Mouse (Mus musculus): ENCODE data around the gene Usp7. TPM values are rescaled to one million over a fixed set of nuclear protein-coding genes. Genes with fewer than 3 reads are reported as not detected.

The Usp7 gene
- 45.4 and 50.2 TPM in 2 replicates for polyA plus RNA-seq (2014; fragmentation: Nextera tagmentation; extraction: Ambion mirVana)

GRCm38 (mm10) chr16:8791949-8792557 lies at the start of gene Usp7:
Usp7 (minus strand) TSS chr16:8792308.
- no peak within 1 kb of the TSS for H3K4me2 ChIP-seq (ENCODE audit: low read length)
- no peak for DNase-seq (ENCODE audit: low spot score)
- no peak for ATAC-seq (replicated peaks; ENCODE audit: low FRiP score, low TSS enrichment, low read depth)
- H3K27me3 ChIP-seq (replicated peaks; ENCODE audit: control insufficient read depth, insufficient read depth, low read length): no peaks in the 10 kb centered on the region
- no peak within 1 kb of the TSS for H3K4me3 ChIP-seq (ENCODE audit: low read depth, low read length)
- no peak within 1 kb of the TSS for H3K27ac ChIP-seq (ENCODE audit: low read depth)
- no peak within 1 kb of the TSS for H3K9ac ChIP-seq (ENCODE audit: low read length)
- no peaks in the 10 kb centered on the region for H3K4me1 ChIP-seq (replicated peaks; ENCODE audit: control insufficient read depth, insufficient read depth, low read length)
- H3K9me3 ChIP-seq (ENCODE audit: control insufficient read depth, low read length): no peaks in the 10 kb centered on the region
- WGBS: 94% methylated on average over 20 of the region's 20 CpGs
- no peaks in the 10 kb centered on the region for H3K36me3 ChIP-seq (ENCODE audit: control insufficient read depth, insufficient read depth, low read length)

DNA sequence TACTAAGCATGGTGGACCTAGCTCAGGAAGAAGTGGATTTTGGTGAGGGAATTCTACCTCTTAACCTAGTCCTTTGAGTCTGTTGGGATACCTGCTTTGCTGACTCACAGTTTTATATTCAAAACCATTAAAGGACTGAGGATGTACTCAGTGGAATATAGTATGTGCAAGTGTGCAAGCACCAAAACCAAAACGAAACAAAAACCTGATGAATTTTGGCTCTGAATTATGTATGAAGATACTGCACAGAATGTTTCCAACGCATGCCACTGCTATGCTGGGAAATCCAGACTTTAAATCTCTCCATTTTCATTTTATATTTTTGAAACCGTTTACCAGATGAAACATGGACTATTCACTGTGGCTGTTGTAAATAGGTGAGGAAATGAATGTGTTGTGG lies 48.4 kb upstream of the Usp7 start:
- Histone ChIP-seq H3K4me3 (ENCODE audit: low read depth, low read length) (no peak overlapping the region), H3K9me3 (ENCODE audit: control insufficient read depth, low read length) (no peaks in the 10 kb centered on the region), H3K36me3 (ENCODE audit: control insufficient read depth, insufficient read depth, low read length) (peaks cover 73% of the 10 kb centered on the region), H3K27ac (ENCODE audit: low read depth) (no peak overlapping the region), H3K27me3 (replicated peaks; ENCODE audit: control insufficient read depth, insufficient read depth, low read length) (no peaks in the 10 kb centered on the region), H3K4me1 (replicated peaks; ENCODE audit: control insufficient read depth, insufficient read depth, low read length) (no peaks in the 10 kb centered on the region), H3K9ac (ENCODE audit: low read length) (no peak overlapping the region), H3K4me2 (ENCODE audit: low read length) (no peak overlapping the region)
- DNase-seq (ENCODE audit: low spot score) (no peak), ATAC-seq (replicated peaks; ENCODE audit: low FRiP score, low TSS enrichment, low read depth) (no peak)
- 96% methylated on average over 3 of the region's 3 CpGs for WGBS

GRCm38 (mm10) chr16:8838921-8839320 lies 46.8 kb upstream of the Usp7 start:
- no peak for ATAC-seq (replicated peaks; ENCODE audit: low FRiP score, low TSS enrichment, low read depth)
- H3K4me1 ChIP-seq (replicated peaks; ENCODE audit: control insufficient read depth, insufficient read depth, low read length): 0 out of 2 replicates have a peak, but pooled peaks cover 2% of the 10 kb centered on the region
- H3K27ac ChIP-seq (ENCODE audit: low read depth): no peak overlapping the region
- no peak overlapping the region for H3K4me3 ChIP-seq (ENCODE audit: low read depth, low read length)
- DNase-seq (ENCODE audit: low spot score): no peak
- no peaks in the 10 kb centered on the region for H3K27me3 ChIP-seq (replicated peaks; ENCODE audit: control insufficient read depth, insufficient read depth, low read length)
- peaks cover 76% of the 10 kb centered on the region for H3K36me3 ChIP-seq (ENCODE audit: control insufficient read depth, insufficient read depth, low read length)
- H3K9me3 ChIP-seq (ENCODE audit: control insufficient read depth, low read length): no peaks in the 10 kb centered on the region
- H3K4me2 ChIP-seq (ENCODE audit: low read length): no peak overlapping the region
- H3K9ac ChIP-seq (ENCODE audit: low read length): no peak overlapping the region

GRCm38 (mm10) chr16:8837595-8837994 lies 45.5 kb upstream of the Usp7 start:
- H3K4me2 ChIP-seq (ENCODE audit: low read length): no peak overlapping the region
- H3K4me1 ChIP-seq (replicated peaks; ENCODE audit: control insufficient read depth, insufficient read depth, low read length): peaks cover 14% of the 10 kb centered on the region
- 91% methylated on average over 1 of the region's 1 CpGs for WGBS
- no peaks in the 10 kb centered on the region for H3K9me3 ChIP-seq (ENCODE audit: control insufficient read depth, low read length)
- no peaks in the 10 kb centered on the region for H3K27me3 ChIP-seq (replicated peaks; ENCODE audit: control insufficient read depth, insufficient read depth, low read length)
- no peak overlapping the region for H3K9ac ChIP-seq (ENCODE audit: low read length)
- H3K4me3 ChIP-seq (ENCODE audit: low read depth, low read length): no peak overlapping the region
- ATAC-seq (replicated peaks; ENCODE audit: low FRiP score, low TSS enrichment, low read depth) (no peak), DNase-seq (ENCODE audit: low spot score) (no peak)
- H3K36me3 ChIP-seq (ENCODE audit: control insufficient read depth, insufficient read depth, low read length): peaks cover 76% of the 10 kb centered on the region
- no peak overlapping the region for H3K27ac ChIP-seq (ENCODE audit: low read depth)

GRCm38 (mm10) chr16:8836876-8837275 lies 44.8 kb upstream of the Usp7 start:
- 100% methylated on average over 1 of the region's 1 CpGs for WGBS
- DNase-seq (ENCODE audit: low spot score) (no peak), ATAC-seq (replicated peaks; ENCODE audit: low FRiP score, low TSS enrichment, low read depth) (no peak)
- no peaks in the 10 kb centered on the region for H3K9me3 ChIP-seq (ENCODE audit: control insufficient read depth, low read length)
- no peak overlapping the region for H3K4me2 ChIP-seq (ENCODE audit: low read length)
- peaks cover 19% of the 10 kb centered on the region for H3K4me1 ChIP-seq (replicated peaks; ENCODE audit: control insufficient read depth, insufficient read depth, low read length)
- H3K27ac ChIP-seq (ENCODE audit: low read depth): no peak overlapping the region
- peaks cover 81% of the 10 kb centered on the region for H3K36me3 ChIP-seq (ENCODE audit: control insufficient read depth, insufficient read depth, low read length)
- no peaks in the 10 kb centered on the region for H3K27me3 ChIP-seq (replicated peaks; ENCODE audit: control insufficient read depth, insufficient read depth, low read length)
- no peak overlapping the region for H3K4me3 ChIP-seq (ENCODE audit: low read depth, low read length)
- H3K9ac ChIP-seq (ENCODE audit: low read length): no peak overlapping the region

- Histone ChIP-seq H3K9me3 (ENCODE audit: control insufficient read depth, low read length) (no peaks in the 10 kb centered on the region), H3K27me3 (replicated peaks; ENCODE audit: control insufficient read depth, insufficient read depth, low read length) (no peaks in the 10 kb centered on the region), H3K36me3 (ENCODE audit: control insufficient read depth, insufficient read depth, low read length) (peaks cover 41% of the 10 kb centered on the region), H3K9ac (ENCODE audit: low read length) (peak overlapping the region; percentile 94), H3K4me2 (ENCODE audit: low read length) (peak overlapping the region; percentile 85), H3K4me1 (replicated peaks; ENCODE audit: control insufficient read depth, insufficient read depth, low read length) (peaks cover 24% of the 10 kb centered on the region), H3K27ac (ENCODE audit: low read depth) (no peak overlapping the region), H3K4me3 (ENCODE audit: low read depth, low read length) (peak overlapping the region; percentile 86)
- WGBS: 2% methylated on average over 12 of the region's 12 CpGs
- no peak for ATAC-seq (replicated peaks; ENCODE audit: low FRiP score, low TSS enrichment, low read depth)
- DNase-seq (ENCODE audit: low spot score): peak; percentile 57
Measured at GRCm38 (mm10) chr16:8831241-8831640, 39.1 kb upstream of the Usp7 start.

DNA sequence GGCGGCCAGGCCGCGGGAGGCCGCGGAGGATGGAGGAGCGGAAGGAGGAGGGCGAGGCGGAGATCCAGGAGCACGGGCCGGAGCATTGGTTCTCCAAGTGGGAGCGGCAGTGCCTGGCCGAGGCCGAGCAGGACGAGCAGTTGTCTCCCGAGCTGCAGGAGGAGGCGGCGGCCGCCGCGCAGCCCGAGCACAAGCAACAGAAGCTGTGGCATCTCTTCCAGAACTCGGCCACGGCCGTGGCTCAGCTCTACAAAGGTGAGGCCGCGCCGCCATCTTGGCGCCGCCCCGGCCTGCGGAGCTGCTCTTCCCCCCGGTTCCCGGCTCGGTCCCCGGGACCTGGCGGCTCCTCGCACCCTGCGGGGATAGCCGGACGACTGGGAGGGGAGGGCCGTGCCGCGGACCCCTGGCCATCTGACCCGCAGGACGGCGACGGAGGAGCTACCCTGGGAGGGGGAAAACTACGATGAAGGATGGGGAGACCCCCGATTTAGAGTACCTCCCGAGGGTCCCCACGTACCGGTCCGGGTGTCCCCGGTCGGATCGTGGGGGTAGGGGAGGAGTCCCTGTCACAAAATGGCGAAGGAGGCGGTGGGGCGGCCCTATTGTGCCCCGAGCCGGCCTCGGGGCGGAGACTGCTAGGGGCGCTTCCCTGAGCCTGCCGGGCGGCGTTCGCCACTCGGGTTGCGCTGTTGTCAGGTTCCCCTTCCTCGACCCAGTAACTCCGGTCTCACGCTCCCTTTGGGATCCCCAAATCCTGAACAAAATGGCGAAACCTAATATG lies 38.5 kb upstream of the Usp7 start:
- under 1% methylated on average over 69 of the region's 74 CpGs for WGBS

GRCm38 (mm10) chr16:8829564-8830359 lies 37.7 kb upstream of the Usp7 start, which contains the start of gene 1810013L24Rik:
1810013L24Rik (plus strand) TSS chr16:8830100.
- H3K36me3 ChIP-seq (ENCODE audit: control insufficient read depth, insufficient read depth, low read length): peaks cover 32% of the 10 kb centered on the region
- peak within 1 kb of the TSS; percentile 94 for H3K9ac ChIP-seq (ENCODE audit: low read length)
- peak within 1 kb of the TSS; percentile 86 for H3K4me3 ChIP-seq (ENCODE audit: low read depth, low read length)
- no peaks in the 10 kb centered on the region for H3K27me3 ChIP-seq (replicated peaks; ENCODE audit: control insufficient read depth, insufficient read depth, low read length)
- DNase-seq (ENCODE audit: low spot score): peak; percentile 93
- H3K9me3 ChIP-seq (ENCODE audit: control insufficient read depth, low read length): no peaks in the 10 kb centered on the region
- peak within 1 kb of the TSS; percentile 92 for H3K27ac ChIP-seq (ENCODE audit: low read depth)
- WGBS: under 1% methylated on average over 68 of the region's 80 CpGs
- peaks cover 22% of the 10 kb centered on the region for H3K4me1 ChIP-seq (replicated peaks; ENCODE audit: control insufficient read depth, insufficient read depth, low read length)
- ATAC-seq (replicated peaks; ENCODE audit: low FRiP score, low TSS enrichment, low read depth): peak; percentile 95
- peak within 1 kb of the TSS; percentile 85 for H3K4me2 ChIP-seq (ENCODE audit: low read length)

More for the DNA sequence above, 38.5 kb upstream of the Usp7 start:
- H3K36me3 ChIP-seq (ENCODE audit: control insufficient read depth, insufficient read depth, low read length): peaks cover 39% of the 10 kb centered on the region
- DNase-seq (ENCODE audit: low spot score) (peak; percentile 85), ATAC-seq (replicated peaks; ENCODE audit: low FRiP score, low TSS enrichment, low read depth) (peak; percentile 16)
- peaks cover 24% of the 10 kb centered on the region for H3K4me1 ChIP-seq (replicated peaks; ENCODE audit: control insufficient read depth, insufficient read depth, low read length)
- peak overlapping the region; percentile 86 for H3K4me3 ChIP-seq (ENCODE audit: low read depth, low read length)
- H3K9me3 ChIP-seq (ENCODE audit: control insufficient read depth, low read length): no peaks in the 10 kb centered on the region
- peak overlapping the region; percentile 94 for H3K9ac ChIP-seq (ENCODE audit: low read length)
- peak overlapping the region; percentile 92 for H3K27ac ChIP-seq (ENCODE audit: low read depth)
- peak overlapping the region; percentile 85 for H3K4me2 ChIP-seq (ENCODE audit: low read length)
- no peaks in the 10 kb centered on the region for H3K27me3 ChIP-seq (replicated peaks; ENCODE audit: control insufficient read depth, insufficient read depth, low read length)
